Mouse (Mus musculus) lung, postnatal 10 days (tissue): ENCODE measurements at regions not wholly inside any gene's neighbourhood (a gene's known extent, or its start where the extent isn't known, plus 50 kb on each side); places are given as distances from the start of the nearest gene placed in this dataset.

Experiments used
- DNase-seq: peaks from one replicate; pipeline ENCODE4 v3.0.0; 2021

DNA sequence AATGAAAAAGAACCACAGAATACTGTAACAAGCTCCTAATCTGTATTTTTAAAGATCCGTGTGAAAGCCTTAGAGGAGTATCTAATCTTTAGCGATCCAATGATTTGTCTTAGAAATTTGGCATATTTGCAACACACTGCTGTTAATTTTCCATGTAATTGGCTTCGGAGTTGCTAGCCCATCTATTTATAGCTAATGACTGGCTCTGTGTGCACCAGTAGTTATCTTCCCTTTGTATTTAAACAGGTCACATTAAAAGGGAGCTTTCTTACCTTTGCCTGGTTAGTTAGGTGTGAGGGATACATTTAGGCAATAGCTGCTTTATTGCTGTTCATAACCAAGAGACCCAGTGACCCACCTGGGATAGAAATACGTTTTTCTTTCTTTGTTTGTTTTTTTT is 256.3 kb upstream of the Mme start:
- no peak for DNase-seq

DNA sequence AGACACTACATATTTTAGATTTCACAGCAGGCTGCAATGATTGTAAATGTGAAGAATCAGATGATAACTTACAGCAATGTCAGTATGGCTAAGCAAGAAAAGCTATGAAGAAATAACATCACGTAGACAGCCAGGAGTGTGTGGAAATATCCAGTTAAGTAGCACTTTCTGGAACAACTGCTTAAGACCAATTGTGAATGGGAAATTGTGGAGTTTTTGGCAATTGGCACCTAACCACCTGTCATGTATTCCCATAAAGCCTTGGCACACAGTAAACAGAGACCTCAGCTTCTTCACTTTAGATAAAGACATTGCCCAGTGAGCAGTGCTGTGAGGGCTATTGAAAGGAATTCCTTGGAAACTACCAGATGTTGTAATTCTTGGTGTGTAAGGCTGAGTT is 264.4 kb upstream of the Mme start:
- DNase-seq = no peak

DNA sequence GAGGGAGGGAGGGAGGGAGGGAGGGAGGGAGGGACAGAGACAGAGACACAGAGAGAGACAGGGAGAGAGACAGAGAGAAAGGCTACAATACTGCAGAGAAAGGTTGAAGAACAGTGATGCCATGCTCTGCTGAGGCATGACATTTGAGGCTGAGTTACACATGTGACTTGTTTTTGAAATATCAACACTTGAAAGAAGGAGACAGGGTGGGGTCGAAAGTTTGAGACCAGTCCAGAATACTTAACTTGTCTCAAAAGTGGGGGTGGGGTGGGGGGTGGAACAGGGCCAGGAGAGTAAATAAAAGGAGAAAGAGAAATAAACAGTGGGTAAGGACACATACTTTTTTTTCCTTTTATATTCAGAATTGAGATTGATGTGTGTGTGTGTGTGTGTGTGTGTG is 278.1 kb upstream of the Mme start:
- DNase-seq = peak; percentile 7

DNA sequence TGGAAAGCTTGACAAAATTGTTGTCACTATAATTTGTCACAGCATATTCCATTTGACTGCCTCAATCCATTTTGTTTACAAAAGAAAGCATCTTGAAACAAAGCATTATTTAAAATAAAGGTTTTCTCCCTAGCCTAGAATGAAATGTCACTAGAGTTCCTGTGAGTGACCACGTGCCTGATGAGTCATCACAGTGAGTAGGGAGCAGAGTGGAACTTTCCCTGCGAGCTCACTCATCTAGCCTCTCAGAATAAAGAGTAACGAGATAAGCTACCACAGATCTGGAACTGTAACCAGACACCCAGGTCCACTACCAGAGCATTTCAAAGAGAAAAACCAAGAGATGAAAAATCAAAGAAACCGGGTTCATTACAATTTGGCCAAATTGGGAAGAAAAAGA is 278.7 kb upstream of the Mme start:
- DNase-seq = peak; percentile 9

DNA sequence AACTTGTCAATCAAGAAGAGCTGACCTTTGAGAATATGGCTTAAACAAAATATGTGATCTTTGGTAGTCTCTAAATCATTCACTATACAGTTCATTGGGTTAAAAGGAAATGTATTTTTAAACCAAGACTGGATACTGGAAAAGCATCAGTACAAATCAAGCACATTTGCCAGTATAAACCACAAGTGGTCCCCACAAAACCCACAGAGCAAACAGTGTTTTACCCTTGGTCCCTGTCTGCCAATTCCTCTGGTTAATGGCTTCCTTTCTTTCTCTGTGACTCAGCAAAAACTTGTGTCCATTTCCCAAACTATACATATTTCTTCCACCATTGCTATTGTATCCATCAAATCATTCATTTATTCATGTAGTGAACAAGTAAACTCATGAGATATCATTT is 296.0 kb upstream of the Mme start:
- no peak for DNase-seq

DNA sequence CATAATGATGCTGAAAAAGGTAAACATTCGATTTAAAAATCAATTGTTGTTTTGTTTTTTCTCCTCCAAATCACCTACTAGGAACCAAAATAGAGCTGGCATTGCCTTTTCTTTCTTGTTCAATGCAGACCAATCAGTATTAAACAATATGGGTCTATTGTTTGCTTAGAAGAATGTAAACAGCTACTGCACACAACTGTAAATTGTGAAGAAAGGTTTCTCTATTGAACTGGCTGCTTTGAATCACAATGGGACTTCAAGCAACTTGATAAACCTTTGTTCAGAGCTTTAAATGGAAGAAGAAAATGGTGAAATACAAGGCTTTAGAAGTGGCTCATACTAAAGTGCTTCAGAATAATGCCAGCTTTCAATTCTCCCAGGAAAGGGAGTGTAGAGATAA is 302.7 kb upstream of the Mme start:
- DNase-seq = no peak

DNA sequence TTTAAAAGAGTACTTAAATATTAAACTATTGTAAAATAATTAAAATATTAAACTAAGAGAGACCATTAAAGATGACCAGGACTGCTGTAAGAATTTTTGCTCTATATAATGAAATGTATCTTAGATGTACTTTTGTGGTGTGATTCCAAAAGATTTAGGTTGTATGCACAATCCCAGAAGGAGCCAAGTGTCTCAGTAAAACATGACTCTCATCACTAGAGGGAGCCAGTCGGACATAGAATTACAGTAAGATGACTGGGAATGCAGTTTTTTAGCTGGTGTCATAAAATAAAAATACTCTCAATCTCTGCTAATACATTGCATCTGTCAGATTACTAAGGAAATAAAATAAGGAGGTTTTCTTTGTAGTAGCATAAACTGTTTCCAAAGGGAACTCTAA is 316.9 kb upstream of the Mme start:
- peak; percentile 43 for DNase-seq

DNA sequence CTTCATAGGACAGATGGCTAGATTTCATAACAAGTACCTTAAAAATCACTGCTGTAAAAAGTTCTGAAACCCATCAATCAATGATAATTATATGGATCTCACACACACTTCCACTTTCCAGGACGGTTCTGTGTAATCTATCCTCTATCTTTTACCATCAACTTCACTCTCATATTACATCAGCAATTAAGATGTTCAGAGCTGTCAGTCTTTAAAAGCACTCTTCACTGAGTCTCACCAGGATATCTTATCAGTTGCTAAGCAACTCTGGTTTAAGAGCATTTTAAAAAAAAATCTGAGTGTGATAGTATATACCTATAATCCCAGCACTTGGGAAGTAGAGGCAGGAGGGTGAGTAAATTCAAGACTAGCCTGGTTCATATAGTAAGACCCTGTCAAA is 312.0 kb upstream of the Gpr149 start:
- DNase-seq = no peak

DNA sequence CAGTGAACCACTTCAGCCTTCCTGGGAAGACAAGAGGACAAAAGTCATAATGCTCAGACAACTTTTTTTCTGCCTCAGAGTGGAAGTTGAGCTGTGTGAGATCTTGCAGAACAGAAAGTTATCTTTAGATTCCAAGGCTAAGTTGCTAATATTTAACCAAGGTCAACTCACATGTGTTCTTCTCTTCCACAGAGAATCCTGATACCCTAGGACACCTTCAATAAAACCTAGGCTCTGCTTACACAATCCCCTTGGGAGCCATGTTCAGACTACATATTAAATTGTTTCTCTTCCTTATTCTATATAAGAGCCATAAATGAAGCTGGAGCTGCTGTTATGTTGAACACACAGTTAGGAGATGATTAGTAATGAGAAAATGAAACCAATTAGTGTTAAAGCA is 280.2 kb upstream of the Gpr149 start:
- DNase-seq = no peak

DNA sequence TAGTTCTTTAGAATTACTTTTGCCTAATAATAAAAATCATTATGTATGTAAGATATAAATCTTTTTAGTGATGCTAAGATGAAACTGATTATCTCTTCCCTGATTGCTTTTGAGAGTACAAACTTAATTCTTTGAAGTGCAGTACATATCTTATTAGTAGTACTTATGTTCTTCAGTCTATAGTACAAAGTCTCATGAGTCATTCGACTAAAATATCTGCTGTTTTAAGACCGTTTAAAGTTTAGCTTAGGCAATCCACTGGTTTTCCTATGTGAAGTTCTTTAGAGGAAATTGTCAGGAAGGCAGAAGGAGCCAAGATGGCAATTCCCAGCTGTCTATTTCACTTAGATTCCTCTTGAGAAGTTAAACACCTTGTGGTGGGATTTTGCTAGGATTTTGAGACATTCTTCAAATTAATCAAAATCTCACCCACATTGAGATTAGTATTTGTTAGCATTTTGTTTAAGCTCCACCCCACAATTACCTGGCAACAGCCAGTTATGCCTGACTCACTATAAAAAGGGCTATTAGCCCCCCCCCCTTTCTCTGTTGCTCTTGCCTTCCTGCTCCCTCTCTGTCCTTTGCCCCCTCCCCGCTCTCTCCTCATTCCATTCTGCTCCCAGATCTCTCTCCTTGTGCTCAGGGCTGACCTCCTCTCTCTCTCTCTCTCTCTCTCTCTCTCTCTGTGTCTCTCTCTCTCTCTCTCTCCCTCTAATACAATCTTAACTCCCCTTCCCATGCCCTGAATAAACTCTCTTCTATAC is 277.6 kb upstream of the Gpr149 start:
- DNase-seq = no peak

DNA sequence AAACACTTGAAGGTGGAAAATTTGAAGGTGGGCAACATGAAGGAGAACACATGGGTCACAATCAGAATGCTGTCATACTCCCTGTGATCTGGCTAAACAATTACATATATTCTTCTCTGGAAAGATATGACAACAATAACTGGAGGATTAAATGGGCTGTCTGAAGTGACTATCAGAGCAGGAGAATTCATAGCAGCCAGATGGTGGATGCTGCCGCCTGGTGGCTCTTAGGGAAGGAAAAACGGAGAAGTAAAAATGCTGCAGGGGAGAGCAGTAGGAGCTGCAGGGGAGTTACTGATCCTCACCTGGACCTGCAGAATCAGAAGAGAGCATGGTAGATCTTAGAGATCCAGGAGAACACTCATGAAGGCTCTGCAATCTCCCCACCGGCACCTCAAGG is 255.8 kb upstream of the Gpr149 start:
- peak; percentile 5 for DNase-seq

DNA sequence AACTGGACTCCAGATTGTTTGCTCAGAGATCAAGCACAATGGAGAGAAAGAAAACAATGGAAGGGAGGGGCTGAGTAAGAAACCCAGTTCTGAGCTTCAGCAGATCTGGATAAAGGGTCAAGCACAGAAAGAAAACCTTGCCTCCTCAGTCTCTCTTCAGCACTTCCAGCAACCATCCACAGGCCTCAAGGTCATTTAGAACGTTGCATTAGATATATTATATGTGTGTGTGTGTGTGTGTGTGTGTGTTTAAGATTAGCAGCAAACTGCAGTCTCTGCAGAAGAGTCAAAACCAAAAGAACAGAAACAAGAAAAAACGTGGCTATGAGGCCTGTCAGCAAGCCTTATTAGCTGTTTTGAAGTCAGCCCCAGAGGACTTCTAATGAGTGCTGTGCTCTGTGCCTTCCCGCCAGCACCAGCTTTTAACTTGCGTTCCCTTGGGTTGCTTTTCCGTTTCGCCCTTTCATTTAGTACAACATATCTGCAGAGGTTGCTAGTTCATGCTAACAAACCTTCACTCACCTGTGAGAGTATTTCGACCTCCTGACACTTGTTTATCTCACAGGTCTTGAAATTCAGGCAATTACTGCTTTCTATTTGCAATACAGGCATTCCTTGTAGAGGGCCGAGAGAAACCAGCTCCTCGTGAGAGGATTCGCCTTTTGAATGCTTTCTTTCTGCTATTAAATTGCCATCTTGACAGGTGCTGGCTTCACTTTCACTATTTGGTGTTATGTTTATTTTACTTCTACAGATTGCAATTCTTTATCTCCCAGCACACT is 230.9 kb upstream of the Gpr149 start:
- no peak for DNase-seq

DNA sequence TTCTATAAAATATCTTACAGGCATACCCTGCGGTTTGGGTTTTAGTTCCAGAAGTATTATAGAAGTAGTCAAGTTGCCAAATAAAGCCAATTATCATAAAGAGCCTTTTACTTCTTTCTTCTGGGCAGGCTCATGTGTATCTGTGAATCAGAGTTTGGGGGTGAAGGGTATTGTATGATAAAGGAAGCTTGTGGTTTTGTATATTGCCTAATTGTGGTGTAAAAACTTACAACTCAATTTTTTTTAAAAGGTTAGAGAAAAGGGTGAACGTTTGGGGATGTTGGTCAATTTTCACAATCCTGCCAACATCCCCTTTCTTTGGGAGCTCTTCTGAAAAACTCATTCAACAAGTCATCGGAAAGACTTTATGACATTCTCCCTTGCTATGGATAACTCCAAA is 219.0 kb upstream of the Gpr149 start:
- DNase-seq = no peak

DNA sequence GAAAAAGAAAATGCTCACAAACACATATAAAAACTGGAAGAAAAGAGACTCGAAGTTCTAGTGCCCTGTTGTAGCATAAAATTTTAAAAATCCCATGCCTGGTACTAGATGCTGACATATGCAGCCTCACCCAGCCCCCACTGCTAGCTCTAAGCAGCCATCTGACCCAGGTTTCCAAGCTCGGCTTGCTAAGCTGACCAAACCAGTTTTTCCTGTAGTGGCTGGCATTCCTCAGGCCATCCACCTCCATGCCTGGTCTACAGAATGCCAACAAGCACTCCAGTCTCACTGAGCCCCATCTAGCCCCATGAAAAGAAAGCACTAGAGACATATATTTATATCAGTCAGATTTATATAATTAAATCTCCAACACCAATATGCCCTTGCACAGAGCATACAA is 196.1 kb upstream of the Gpr149 start:
- peak; percentile 58 for DNase-seq

DNA sequence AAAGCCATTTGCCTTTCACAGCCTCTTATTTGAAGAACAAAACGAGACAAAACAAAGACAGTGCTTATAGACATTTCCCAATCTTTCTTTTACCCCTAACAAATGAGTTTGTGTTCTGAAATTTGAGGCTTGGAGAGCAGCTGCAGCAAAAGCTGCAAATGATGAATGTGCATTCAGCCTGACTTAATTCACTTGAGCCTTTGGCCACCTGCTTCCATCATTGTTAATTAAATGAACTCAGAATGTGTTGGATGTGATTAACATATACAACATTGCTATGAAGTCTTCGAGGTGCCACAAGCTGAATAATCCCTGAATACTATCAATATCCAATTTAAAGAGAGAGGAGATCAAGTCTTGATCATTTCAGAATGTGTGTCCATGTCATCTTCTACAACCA is 181.3 kb upstream of the Gpr149 start:
- no peak for DNase-seq
